Mouse (Mus musculus) ES-E14 (cell line): Measurements from ENCODE around the gene Zbtb49. TPM values are rescaled to one million over a fixed set of nuclear protein-coding genes. Genes with fewer than 3 reads are reported as not detected.
A peak's percentile ranks its signal among the peaks of the same experiment; 100 is the strongest.

Source experiments
- DNase-seq: peaks from one replicate; pipeline ENCODE4 v3.0.0-alpha.2; 2013; ENCODE audit warnings: low read depth, low spot score
- H3K27ac ChIP-seq: 2 replicates; pipeline ENCODE4 v1.5.1; 2012; ENCODE audit warnings: low read depth, mild to moderate bottlenecking, low read length, moderate library complexity, mixed read lengths; ENCODE audit not compliant: poor library complexity, insufficient read depth, severe bottlenecking
- H3K36me3 ChIP-seq: 2 replicates; pipeline ENCODE4 v1.6.1; 2012; ENCODE audit warnings: mild to moderate bottlenecking, low read length, moderate library complexity, mixed read lengths; ENCODE audit not compliant: control insufficient read depth, poor library complexity, insufficient read depth, severe bottlenecking
- H3K4me1 ChIP-seq, 2 experiments: fragments of 150-350 bp in 1 of 2; sonication (generic) in 1 of 2; 2 replicates each; pipeline ENCODE4 v1.6.1; 2012; ENCODE audit warnings: low read length in 2 of 2, mild to moderate bottlenecking in 1 of 2, mixed read lengths in 1 of 2; ENCODE audit not compliant: control insufficient read depth in 2 of 2, insufficient read depth in 2 of 2, poor library complexity in 1 of 2
- H3K4me3 ChIP-seq, 2 experiments: fragments of 150-350 bp in 1 of 2; sonication (generic) in 1 of 2; 2 replicates each; pipeline ENCODE4 v1.5.1; 2012; ENCODE audit warnings: low read length in 2 of 2, low read depth in 1 of 2, mild to moderate bottlenecking in 1 of 2, mixed read lengths in 1 of 2; ENCODE audit not compliant: insufficient read depth in 1 of 2, poor library complexity in 1 of 2, severe bottlenecking in 1 of 2
- H3K9ac ChIP-seq: 2 replicates; pipeline ENCODE4 v1.6.1; 2012; ENCODE audit warnings: low read depth, mild to moderate bottlenecking, low read length, mixed read lengths; ENCODE audit not compliant: poor library complexity, insufficient read depth, severe bottlenecking
- H3K9me3 ChIP-seq: fragments of 150-350 bp; sonication (generic); 2 replicates; pipeline ENCODE4 v1.6.1; 2012; ENCODE audit warnings: low read depth, mild to moderate bottlenecking, low read length; ENCODE audit not compliant: control insufficient read depth, insufficient read depth
- CHD2 ChIP-seq: IDR thresholded peaks from 2 replicates; pipeline ENCODE4 v1.6.1; 2014; ENCODE audit warnings: mild to moderate bottlenecking, low read depth, low read length, inconsistent platforms
- HCFC1 ChIP-seq: IDR thresholded peaks from 2 replicates; pipeline ENCODE4 v1.6.1; 2012; ENCODE audit warnings: low read length, inconsistent platforms, borderline replicate concordance; ENCODE audit not compliant: insufficient read depth
- MAFK ChIP-seq: IDR thresholded peaks from 2 replicates; pipeline ENCODE4 v1.6.1; 2014; ENCODE audit warnings: mild to moderate bottlenecking, low read depth, low read length, inconsistent platforms; ENCODE audit not compliant: insufficient read depth
- ZC3H11A ChIP-seq: IDR thresholded peaks from 2 replicates; pipeline ENCODE4 v1.6.1; 2012; ENCODE audit warnings: low read depth, mild to moderate bottlenecking, inconsistent platforms, low read length, borderline replicate concordance
- ZNF384 ChIP-seq: IDR thresholded peaks from 2 replicates; pipeline ENCODE4 v1.6.1; 2012; ENCODE audit warnings: low read depth, low read length, inconsistent platforms
- in situ Hi-C, 2 experiments: fragments of 600-800 bp; cut with MboI; formaldehyde crosslinking; loops; one replicate each; pipeline ENCODE4 v1.15.1; 2025; ENCODE audit warnings: low sequenced_read_pairs in 2 of 2, inconsistent platforms in 1 of 2; ENCODE audit not compliant: unreplicated experiment in 2 of 2
- total RNA-seq: library from RNA; depleted of rRNA; stranded (reverse); fragments of 300-350 nt; gene quantifications from 2 replicates; pipeline ENCODE4 v1.2.3, GENCODE M21; 2012

The Zbtb49 gene
- total RNA-seq, 1 experiment, result 18.3 TPM

GRCm38 (mm10) chr5:38205303-38205726 is 14.9 kb downstream of the Zbtb49 start:
- no peak overlapping the region for H3K9ac ChIP-seq
- DNase-seq, result no peak
- H3K4me3 ChIP-seq, result no peak overlapping the region
- no peak for TF ChIP-seq HCFC1
- TF ChIP-seq CHD2, result no peak
- peaks cover 25% of the 10 kb centered on the region; the same call in 1 of the 2 replicates for H3K36me3 ChIP-seq
- H3K27ac ChIP-seq, result no peak overlapping the region
- peaks cover 0 to 2% of the 10 kb centered on the region in 2 experiments; a peak in 1 of 4 replicates for H3K4me1 ChIP-seq
- in situ Hi-C loops, result no loop called here
- no peaks in the 10 kb centered on the region for H3K9me3 ChIP-seq

- Histone ChIP-seq H3K9me3 (no peaks in the 10 kb centered on the region), H3K4me1 (no peaks in the 10 kb centered on the region), H3K27ac (no peak overlapping the region), H3K36me3 (peaks cover 17% of the 10 kb centered on the region; the same call in 1 of the 2 replicates), H3K4me3 (no peak overlapping the region), H3K9ac (no peak overlapping the region)
- TF ChIP-seq ZNF384 (no peak), ZC3H11A (no peak), HCFC1 (no peak), CHD2 (no peak), MAFK (no peak)
- in situ Hi-C loops, result no loop called here
- DNase-seq, result no peak
Measured at GRCm38 (mm10) chr5:38199686-38200085, 20.6 kb downstream of the Zbtb49 start.

GRCm38 (mm10) chr5:38197482-38197823 is 22.8 kb downstream of the Zbtb49 start:
- H3K4me1 ChIP-seq, result no peaks in the 10 kb centered on the region
- H3K36me3 ChIP-seq, result peaks cover 9% of the 10 kb centered on the region; the same call in 1 of the 2 replicates
- no peak overlapping the region for H3K27ac ChIP-seq
- H3K9me3 ChIP-seq, result no peaks in the 10 kb centered on the region
- H3K4me3 ChIP-seq, result no peak overlapping the region
- in situ Hi-C loops, result no loop called here
- TF ChIP-seq ZC3H11A (peak; percentile 57; the same call in 1 of the 2 replicates), HCFC1 (no peak), ZNF384 (no peak), MAFK (no peak), CHD2 (no peak)
- no peak overlapping the region for H3K9ac ChIP-seq
- DNase-seq, result peak; percentile 77

- no peak for DNase-seq
- in situ Hi-C loops, result no loop called here
- no peaks in the 10 kb centered on the region for H3K9me3 ChIP-seq
- no peak overlapping the region for H3K9ac ChIP-seq
- TF ChIP-seq ZNF384, result no peak
- TF ChIP-seq CHD2, result no peak
- no peak for TF ChIP-seq HCFC1
- no peak for TF ChIP-seq MAFK
- TF ChIP-seq ZC3H11A, result no peak
- H3K36me3 ChIP-seq, result peaks cover 6% of the 10 kb centered on the region; the same call in 1 of the 2 replicates
- H3K27ac ChIP-seq, result no peak overlapping the region
- no peaks in the 10 kb centered on the region for H3K4me1 ChIP-seq
- no peak overlapping the region for H3K4me3 ChIP-seq
Measured at GRCm38 (mm10) chr5:38196821-38197481, 23.3 kb downstream of the Zbtb49 start.

GRCm38 (mm10) chr5:38195941-38196340 is 24.3 kb downstream of the Zbtb49 start:
- H3K9me3 ChIP-seq, result no peaks in the 10 kb centered on the region
- no peaks in the 10 kb centered on the region for H3K4me1 ChIP-seq
- H3K4me3 ChIP-seq, result no peak overlapping the region
- TF ChIP-seq ZNF384 (no peak), MAFK (no peak), ZC3H11A (no peak), CHD2 (no peak), HCFC1 (no peak)
- no peak overlapping the region for H3K27ac ChIP-seq
- no peak for DNase-seq
- in situ Hi-C loops, result no loop called here
- H3K36me3 ChIP-seq, result peaks cover 5% of the 10 kb centered on the region; the same call in 1 of the 2 replicates
- no peak overlapping the region for H3K9ac ChIP-seq
